Mouse (Mus musculus) testis, postnatal 14 days (tissue): ENCODE results near the gene Ccdc13.

ENCODE experiments used
- DNase-seq: peaks from one replicate; pipeline ENCODE4 v3.0.0; 2021; ENCODE audit warnings: low spot score

Ccdc13 gene

GRCm38 (mm10) chr9:121838829-121839621 lies at the start of gene Ccdc13:
TSS of gene Ccdc13 (minus strand) at chr9:121839461.
- DNase-seq = peak; percentile 87

- no peak for DNase-seq
Observed at GRCm38 (mm10) chr9:121882015-121882457, 42.8 kb upstream of the Ccdc13 start.

- no peak for DNase-seq
Observed at GRCm38 (mm10) chr9:121881301-121881700, 42.0 kb upstream of the Ccdc13 start.

GRCm38 (mm10) chr9:121880840-121881239 lies 41.6 kb upstream of the Ccdc13 start:
- peak; percentile 77 for DNase-seq

GRCm38 (mm10) chr9:121877052-121877740 lies 37.9 kb upstream of the Ccdc13 start:
- no peak for DNase-seq

GRCm38 (mm10) chr9:121873578-121873977 lies 34.3 kb upstream of the Ccdc13 start:
- DNase-seq = peak; percentile 17

GRCm38 (mm10) chr9:121872062-121872683 lies 32.9 kb upstream of the Ccdc13 start:
- DNase-seq = no peak

- DNase-seq = peak; percentile 2
Observed at GRCm38 (mm10) chr9:121869973-121870515, 30.8 kb upstream of the Ccdc13 start.

GRCm38 (mm10) chr9:121869432-121869831 lies 30.2 kb upstream of the Ccdc13 start:
- no peak for DNase-seq

GRCm38 (mm10) chr9:121868236-121868635 lies 29.0 kb upstream of the Ccdc13 start:
- no peak for DNase-seq

- DNase-seq = no peak
Observed at GRCm38 (mm10) chr9:121867632-121868031, 28.4 kb upstream of the Ccdc13 start.

- no peak for DNase-seq
Observed at GRCm38 (mm10) chr9:121865425-121866008, 26.3 kb upstream of the Ccdc13 start.

- no peak for DNase-seq
Observed at GRCm38 (mm10) chr9:121864837-121865236, 25.6 kb upstream of the Ccdc13 start.

GRCm38 (mm10) chr9:121860921-121861320 lies 21.7 kb upstream of the Ccdc13 start:
- no peak for DNase-seq

GRCm38 (mm10) chr9:121859345-121859744 lies 20.1 kb upstream of the Ccdc13 start:
- no peak for DNase-seq

- DNase-seq = no peak
Observed at GRCm38 (mm10) chr9:121858153-121858488, 18.9 kb upstream of the Ccdc13 start, which contains the start of gene Higd1a. TSS of gene Higd1a (minus strand) at chr9:121858362.

- DNase-seq = peak; percentile 98
Observed at GRCm38 (mm10) chr9:121857474-121858152, 18.4 kb upstream of the Ccdc13 start.

- peak; percentile 69 for DNase-seq
Observed at GRCm38 (mm10) chr9:121856649-121857416, 17.6 kb upstream of the Ccdc13 start.

GRCm38 (mm10) chr9:121854246-121854645 lies 15.0 kb upstream of the Ccdc13 start:
- DNase-seq = no peak

GRCm38 (mm10) chr9:121847842-121848241 lies 8.6 kb upstream of the Ccdc13 start:
- DNase-seq = no peak

GRCm38 (mm10) chr9:121847138-121847537 lies 7.9 kb upstream of the Ccdc13 start:
- DNase-seq = no peak
